Mouse (Mus musculus) forebrain, postnatal 0 days (tissue): ENCODE data around the gene Jpt1. TPM values are rescaled to one million over a fixed set of nuclear protein-coding genes. Genes with fewer than 3 reads are reported as not detected.
"Not testable (repeated sequence)": the region's sequence is repeated elsewhere in the genome, so short reads cannot be mapped to it uniquely, and the experiment has no call there.

Source experiments
- ATAC-seq: fragments of 200-750 bp; cut with Nextera tagmentation; 2 replicates; pipeline ENCODE4 v1.8.0; 2017; ENCODE audit warnings: mild to moderate bottlenecking, moderate library complexity
- DNase-seq: peaks from one replicate; pipeline ENCODE4 v3.0.0-alpha.2; 2015
- H3K27ac ChIP-seq: fragments of 300-500 bp; sonication (generic); 2 replicates; pipeline ENCODE4 v1.5.1; 2014; ENCODE audit warnings: low read depth, mild to moderate bottlenecking, antibody characterized with exemption, low read length, moderate library complexity, mixed read lengths
- H3K27me3 ChIP-seq: fragments of 300-500 bp; sonication (generic); 2 replicates; pipeline ENCODE4 v1.6.1; 2014; ENCODE audit warnings: mild to moderate bottlenecking, low read length, mixed read lengths; ENCODE audit not compliant: insufficient read depth
- H3K36me3 ChIP-seq: fragments of 300-500 bp; sonication (generic); 2 replicates; pipeline ENCODE4 v1.6.1; 2014; ENCODE audit warnings: mild to moderate bottlenecking, moderate library complexity; ENCODE audit not compliant: insufficient read depth
- H3K4me1 ChIP-seq: fragments of 300-500 bp; sonication (generic); 2 replicates; pipeline ENCODE4 v1.6.1; 2014; ENCODE audit warnings: antibody characterized with exemption; ENCODE audit not compliant: insufficient read depth
- H3K4me2 ChIP-seq: fragments of 300-500 bp; sonication (generic); 2 replicates; pipeline ENCODE4 v1.6.1; 2014; ENCODE audit warnings: low read depth, mild to moderate bottlenecking, moderate library complexity
- H3K4me3 ChIP-seq: fragments of 300-500 bp; sonication (generic); 2 replicates; pipeline ENCODE4 v1.5.1; 2014; ENCODE audit warnings: low read depth, low read length, mixed read lengths
- H3K9ac ChIP-seq: fragments of 300-500 bp; sonication (generic); 2 replicates; pipeline ENCODE4 v1.6.1; 2014; ENCODE audit warnings: mild to moderate bottlenecking
- H3K9me3 ChIP-seq: fragments of 300-500 bp; sonication (generic); 2 replicates; pipeline ENCODE4 v1.6.1; 2016; ENCODE audit warnings: low read length
- CTCF ChIP-seq: sonication (generic); IDR thresholded peaks from 2 replicates; pipeline ENCODE4 v1.5.1; 2016; ENCODE audit warnings: antibody characterized with exemption, control low read depth, low read depth
- WGBS: fragments of 180-500 bp; shearing (Covaris S2); extraction: QIAGEN DNeasy Blood & Tissue Kit; methylation state at CpG from one replicate; pipeline ENCODE4 v1.1.7; 2014; 5-methylcytosine and 5-hydroxymethylcytosine counted together
- polyA plus RNA-seq: library from polyadenylated mRNA; unstranded; fragments of >200 nt; fragmentation: Nextera tagmentation; extraction: Ambion mirVana; gene quantifications from 2 replicates; pipeline ENCODE4 v1.2.1, GENCODE M21; 2015
- total RNA-seq: library from RNA; depleted of rRNA; stranded (reverse); fragments of >200 nt; gene quantifications from 2 replicates; pipeline ENCODE4 v1.2.3, GENCODE M21; 2014

Jpt1 gene
- total and polyA plus RNA-seq, 2 experiments from 2014 or later = 1,009 to 1,672 TPM

DNA sequence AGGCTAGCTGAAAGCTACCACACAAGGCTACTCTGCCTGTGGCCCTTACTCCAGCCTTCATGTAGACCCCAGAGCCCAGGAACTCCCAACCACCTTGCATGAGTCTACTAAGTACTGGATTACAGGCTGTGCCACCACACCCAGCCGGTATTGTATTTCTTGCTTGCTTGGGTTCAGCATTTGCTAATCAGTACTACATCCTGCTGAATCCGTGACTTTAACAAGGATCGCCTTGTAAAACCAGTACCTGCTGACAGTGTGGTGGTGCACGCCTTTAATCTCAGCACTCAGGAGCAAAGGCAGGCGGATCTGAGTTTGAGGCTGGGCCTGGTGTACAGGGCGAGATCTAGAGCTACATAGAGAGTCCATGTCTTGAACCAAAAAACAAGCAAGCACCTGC is 11.6 kb downstream of the Jpt1 start:
- Histone ChIP-seq H3K4me3 (no peak overlapping the region), H3K4me2 (no peak overlapping the region), H3K36me3 (peaks cover 52% of the 10 kb centered on the region), H3K9ac (no peak overlapping the region), H3K27ac (no peak overlapping the region), H3K27me3 (no peaks in the 10 kb centered on the region), H3K9me3 (no peaks in the 10 kb centered on the region), H3K4me1 (peaks cover 5% of the 10 kb centered on the region; the same call in 1 of the 2 replicates)
- DNase-seq (no peak), ATAC-seq (no peak)
- 93% methylated on average over 6 of the region's 6 CpGs for WGBS
- TF ChIP-seq CTCF = no peak

DNA sequence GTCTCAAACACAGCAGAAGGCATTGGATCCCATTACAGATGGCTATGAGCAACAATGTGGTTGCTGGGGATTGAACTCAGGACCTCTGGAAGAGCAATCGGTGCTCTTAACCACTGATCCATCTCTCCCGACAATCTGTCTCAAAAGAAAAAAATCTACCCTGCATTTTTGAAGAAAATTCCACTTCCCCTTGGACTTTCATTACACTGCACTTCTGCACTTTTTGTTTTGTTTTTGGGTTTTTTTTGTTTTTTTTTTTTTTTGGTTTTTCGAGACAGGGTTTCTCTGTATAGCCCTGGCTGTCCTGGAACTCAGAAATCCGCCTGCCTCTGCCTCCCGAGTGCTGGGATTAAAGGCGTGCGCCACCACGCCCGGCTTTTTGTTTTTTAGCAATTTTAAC is 17.6 kb downstream of the Jpt1 start:
- not testable (repeated sequence) for H3K4me2 ChIP-seq, DNase-seq, H3K9me3 ChIP-seq, H3K27ac ChIP-seq, H3K27me3 ChIP-seq, ATAC-seq, H3K4me1 ChIP-seq, H3K4me3 ChIP-seq, H3K9ac ChIP-seq
- peaks cover 47% of the 10 kb centered on the region for H3K36me3 ChIP-seq
- WGBS = 85% methylated on average over 9 of the region's 9 CpGs

DNA sequence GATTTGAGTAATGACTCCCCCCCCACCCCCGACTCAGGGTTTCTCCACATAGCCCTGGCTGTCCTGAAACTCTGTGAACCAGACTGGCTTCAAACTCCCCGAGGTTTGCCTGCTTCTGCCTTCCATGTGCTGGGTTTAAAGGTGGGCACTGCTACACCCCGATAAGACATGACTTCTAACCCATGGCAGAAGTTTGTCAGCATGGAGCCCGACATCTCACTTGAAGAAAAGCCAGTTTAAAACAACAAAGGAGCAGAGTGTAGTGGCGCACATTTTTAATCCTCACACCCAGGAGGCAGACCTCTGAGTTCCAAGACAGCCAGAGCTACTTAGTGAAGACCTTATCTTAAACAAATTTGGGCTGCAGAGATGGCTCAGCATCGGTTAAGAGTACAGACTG is 21.8 kb downstream of the Jpt1 start:
- ATAC-seq = no peak
- TF ChIP-seq CTCF = no peak
- H3K9me3 ChIP-seq = no peaks in the 10 kb centered on the region
- H3K4me1 ChIP-seq = no peaks in the 10 kb centered on the region
- no peaks in the 10 kb centered on the region for H3K27me3 ChIP-seq
- no peak overlapping the region for H3K27ac ChIP-seq
- H3K36me3 ChIP-seq = peaks cover 26% of the 10 kb centered on the region
- H3K9ac ChIP-seq = no peak overlapping the region
- peak overlapping the region; percentile 69 for H3K4me2 ChIP-seq
- WGBS = 33% methylated on average over 6 of the region's 6 CpGs
- no peak for DNase-seq
- peak overlapping the region; percentile 71; the same call in 1 of the 2 replicates for H3K4me3 ChIP-seq

DNA sequence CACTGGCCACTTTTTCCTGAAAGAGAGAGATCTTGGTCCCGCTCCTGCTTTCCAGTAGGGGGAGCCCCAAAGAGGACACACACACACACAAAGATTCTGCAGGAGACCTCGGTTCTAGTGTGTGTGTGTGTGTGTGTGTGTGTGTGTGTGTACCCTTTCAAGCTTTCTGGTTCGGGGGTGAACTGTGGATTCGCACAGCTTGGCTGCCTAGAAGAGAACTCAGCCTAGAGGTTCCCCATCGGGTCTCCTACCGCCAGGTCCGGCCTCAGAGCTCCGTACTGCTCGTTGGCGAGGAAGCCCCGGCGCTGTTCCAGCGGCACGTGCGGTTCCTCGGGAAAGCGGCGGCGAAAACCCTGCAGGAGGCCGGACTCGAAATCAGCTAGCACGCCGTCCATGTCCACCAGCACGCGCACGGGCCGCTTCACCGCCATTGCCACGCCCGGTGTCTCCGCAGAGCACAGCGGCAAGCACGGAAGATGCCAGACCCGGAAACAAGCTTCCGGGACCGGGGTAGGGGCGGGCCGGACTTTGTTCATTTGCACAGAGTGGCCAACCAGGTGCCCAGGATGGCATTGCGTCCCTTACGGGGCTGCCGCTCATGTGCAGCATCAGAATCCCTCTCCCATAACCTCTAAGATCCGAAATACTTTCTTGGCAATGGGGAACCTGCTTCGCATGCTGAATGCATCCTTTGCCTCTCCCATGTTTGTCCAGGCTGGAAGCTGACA is 22.7 kb downstream of the Jpt1 start, which contains the start of gene Nt5c:
Gene Nt5c, minus strand, starts transcription at position 507 of the 728 bp plus-strand sequence.
- peak within 1 kb of the TSS; percentile 71 for H3K4me3 ChIP-seq
- DNase-seq (peak; percentile 89), ATAC-seq (peak; percentile 95)
- H3K4me2 ChIP-seq = peak within 1 kb of the TSS; percentile 69
- WGBS = 4% methylated on average over 43 of the region's 43 CpGs
- H3K9me3 ChIP-seq = no peaks in the 10 kb centered on the region
- H3K4me1 ChIP-seq = no peaks in the 10 kb centered on the region
- peaks cover 19% of the 10 kb centered on the region for H3K36me3 ChIP-seq
- no peaks in the 10 kb centered on the region for H3K27me3 ChIP-seq
- TF ChIP-seq CTCF = peak; percentile 88
- H3K9ac ChIP-seq = peak within 1 kb of the TSS; percentile 76
- H3K27ac ChIP-seq = peak within 1 kb of the TSS; percentile 89

DNA sequence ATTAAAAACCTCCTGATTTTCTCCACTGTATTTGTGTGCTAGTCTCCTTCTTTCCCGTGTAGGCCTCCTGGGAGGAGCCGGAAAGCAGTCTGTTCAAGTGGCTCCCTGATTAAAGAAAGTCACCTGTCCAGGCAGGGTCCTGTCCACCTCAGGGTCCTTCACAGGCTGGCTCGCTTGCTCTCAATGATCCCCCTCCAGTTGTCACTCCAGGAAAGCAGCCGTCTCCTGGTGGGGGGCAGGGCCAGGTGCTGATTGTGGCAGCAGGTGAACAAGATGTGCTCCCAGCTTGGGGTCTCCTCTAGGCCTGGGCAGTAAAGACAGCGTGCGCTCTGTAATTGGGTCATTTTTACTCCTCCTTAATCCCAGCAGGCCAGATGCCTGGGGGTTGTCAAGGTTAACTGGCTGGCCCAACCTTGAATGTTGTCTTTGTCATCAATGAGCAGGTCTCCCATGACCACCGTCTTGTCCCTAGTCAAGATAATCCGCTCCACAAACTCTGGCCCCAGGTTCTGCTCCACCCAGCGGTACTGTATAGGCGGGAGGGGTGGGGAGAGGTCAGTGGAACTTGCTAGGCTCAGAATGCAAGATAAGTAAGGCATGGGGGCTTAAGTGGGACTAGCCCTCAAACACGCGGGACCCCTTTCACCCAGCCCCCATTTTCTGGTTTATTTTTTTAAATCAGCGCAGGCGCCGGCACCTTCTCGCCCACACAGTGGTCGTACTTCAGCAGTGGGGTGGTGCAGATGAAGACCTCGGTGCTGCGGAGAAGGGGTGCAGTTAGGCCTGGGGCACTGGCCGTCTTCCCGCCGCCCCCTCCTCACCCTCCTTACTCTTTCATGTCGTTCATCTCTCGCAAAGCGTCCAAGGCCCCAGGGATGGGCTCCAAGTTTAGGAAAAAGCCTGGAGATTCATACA is 23.5 kb downstream of the Jpt1 start:
- Histone ChIP-seq H3K4me1 (no peaks in the 10 kb centered on the region), H3K27me3 (no peaks in the 10 kb centered on the region), H3K9ac (peak overlapping the region; percentile 76), H3K9me3 (no peaks in the 10 kb centered on the region), H3K36me3 (peaks cover 19% of the 10 kb centered on the region), H3K27ac (peak overlapping the region; percentile 15; the same call in 1 of the 2 replicates), H3K4me3 (peak overlapping the region; percentile 71), H3K4me2 (peak overlapping the region; percentile 69)
- ATAC-seq (peak; percentile 3; the same call in 1 of the 2 replicates), DNase-seq (no peak)
- WGBS = 21% methylated on average over 25 of the region's 25 CpGs
- TF ChIP-seq CTCF = no peak

DNA sequence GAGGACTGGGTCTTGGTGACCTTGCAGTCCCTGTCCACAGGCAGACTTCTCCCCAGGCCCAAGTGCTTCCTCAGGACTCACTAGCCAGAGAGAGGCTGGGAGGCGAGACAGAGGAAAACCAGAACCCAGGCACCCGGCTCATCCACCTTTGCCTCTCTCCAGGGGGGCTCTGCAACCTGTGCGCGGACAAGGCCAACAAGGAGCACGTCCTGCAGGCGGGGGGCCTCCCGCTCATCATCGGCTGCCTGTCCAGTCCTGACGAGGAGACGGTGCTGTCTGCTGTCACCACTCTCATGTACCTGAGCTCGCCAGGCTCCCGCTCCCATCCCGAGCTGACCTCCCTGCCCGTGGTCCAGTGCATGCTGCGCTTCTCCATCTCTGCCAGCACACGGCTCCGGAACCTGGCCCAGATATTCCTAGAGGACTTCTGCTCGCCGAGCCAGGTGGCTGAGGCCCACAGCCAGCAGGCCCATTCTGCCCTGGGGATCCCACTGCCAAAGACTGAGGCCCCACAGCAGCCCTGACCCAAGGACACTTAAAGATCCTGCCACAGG is 25.6 kb downstream of the Jpt1 start:
- DNase-seq (no peak), ATAC-seq (no peak)
- no peaks in the 10 kb centered on the region for H3K4me1 ChIP-seq
- no peaks in the 10 kb centered on the region for H3K27me3 ChIP-seq
- H3K9me3 ChIP-seq = no peaks in the 10 kb centered on the region
- H3K4me3 ChIP-seq = no peak overlapping the region
- H3K36me3 ChIP-seq = peaks cover 19% of the 10 kb centered on the region
- 89% methylated on average over 19 of the region's 19 CpGs for WGBS
- TF ChIP-seq CTCF = no peak
- H3K9ac ChIP-seq = no peak overlapping the region
- no peak overlapping the region for H3K27ac ChIP-seq
- no peak overlapping the region for H3K4me2 ChIP-seq
